Mouse (Mus musculus): Measurements from ENCODE around the gene Tmem150c. TPM values are rescaled to one million over a fixed set of nuclear protein-coding genes. Genes with fewer than 3 reads are reported as not detected.

Tmem150c gene
- polyA plus RNA-seq, 1 experiment from 2014 or later, result 39.8 TPM

DNA sequence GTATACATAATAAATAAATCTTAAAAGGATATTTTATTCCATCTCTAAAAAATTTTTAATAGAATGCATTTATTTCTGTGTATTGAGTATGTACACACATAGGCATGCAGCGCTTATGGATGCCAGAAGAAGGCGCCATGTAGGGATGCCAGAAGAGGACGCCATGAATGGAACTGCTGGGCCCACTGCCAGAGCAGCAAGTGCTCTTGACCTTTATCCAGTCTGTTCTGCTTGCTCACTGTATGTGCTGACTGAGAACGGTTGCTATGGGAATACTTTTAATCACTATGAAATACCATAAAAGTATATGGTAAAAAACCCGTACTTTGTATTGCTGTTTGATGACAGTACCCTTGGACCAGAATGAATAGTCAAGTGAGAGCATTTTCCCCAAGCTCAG is 116.2 kb downstream of the Tmem150c start:
- H3K9ac ChIP-seq, result no peak overlapping the region
- no peak overlapping the region for H3K4me2 ChIP-seq
- 77% methylated on average over 5 of the region's 5 CpGs for WGBS
- no peak for ATAC-seq (replicated peaks)
- no peaks in the 10 kb centered on the region for H3K27me3 ChIP-seq (replicated peaks)
- peaks cover 48% of the 10 kb centered on the region for H3K4me1 ChIP-seq
- H3K9me3 ChIP-seq, result no peaks in the 10 kb centered on the region
- no peak overlapping the region for H3K27ac ChIP-seq
- no peaks in the 10 kb centered on the region for H3K36me3 ChIP-seq (replicated peaks)
- no peak overlapping the region for H3K4me3 ChIP-seq

DNA sequence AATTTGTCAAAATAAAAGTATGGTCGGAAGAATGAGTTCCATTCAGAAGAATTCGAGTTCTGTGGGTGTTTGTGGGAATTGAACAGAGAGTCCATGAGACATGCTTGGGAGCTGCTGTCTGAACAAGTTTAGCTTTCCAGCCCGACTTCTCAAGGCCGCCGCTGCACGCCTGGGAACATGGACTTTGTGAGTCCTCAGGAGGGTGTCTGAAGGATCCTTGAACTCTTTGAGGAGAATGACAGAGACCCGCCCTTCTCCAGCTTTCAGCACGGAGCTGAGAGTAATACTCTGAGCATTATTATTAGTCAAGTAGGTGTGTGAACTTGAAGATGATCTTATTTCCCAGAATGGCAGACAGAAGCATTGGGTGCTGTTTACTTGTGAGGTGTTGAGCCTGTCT is 117.1 kb downstream of the Tmem150c start:
- H3K9me3 ChIP-seq, result no peaks in the 10 kb centered on the region
- no peak overlapping the region for H3K9ac ChIP-seq
- no peak for ATAC-seq (replicated peaks)
- no peak overlapping the region for H3K4me2 ChIP-seq
- no peaks in the 10 kb centered on the region for H3K27me3 ChIP-seq (replicated peaks)
- 90% methylated on average over 8 of the region's 8 CpGs for WGBS
- peaks cover 41% of the 10 kb centered on the region for H3K4me1 ChIP-seq
- H3K36me3 ChIP-seq (replicated peaks), result no peaks in the 10 kb centered on the region
- no peak overlapping the region for H3K4me3 ChIP-seq
- H3K27ac ChIP-seq, result no peak overlapping the region

- H3K4me3 ChIP-seq, result peak overlapping the region; percentile 86
Measured at GRCm38 (mm10) chr5:100041272-100041671, 118.3 kb downstream of the Tmem150c start.

DNA sequence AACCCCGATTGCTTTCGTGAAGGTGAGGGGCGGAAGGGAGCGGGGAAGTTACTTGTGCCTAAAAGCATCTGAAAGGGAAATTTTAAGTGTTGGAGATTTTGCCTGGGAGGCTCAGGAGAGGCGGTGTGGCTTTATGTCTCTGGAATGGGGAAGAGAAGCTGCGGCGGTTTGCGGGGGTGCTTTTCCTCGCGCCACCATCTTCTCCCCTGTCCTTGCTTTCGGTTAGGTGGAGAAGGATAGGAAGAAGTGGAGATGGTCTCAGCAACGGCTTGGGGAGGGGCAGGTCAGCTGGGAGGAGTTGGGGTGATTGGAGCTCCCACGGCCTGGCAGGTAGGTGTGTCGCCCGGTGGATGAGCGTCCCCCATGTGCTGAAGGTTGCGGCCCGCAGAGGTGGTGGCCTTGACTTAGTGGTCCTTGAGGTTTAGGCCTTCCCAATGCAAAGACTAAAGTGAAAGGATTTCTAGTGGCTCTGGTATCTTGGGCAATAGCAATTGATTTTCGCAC is 119.3 kb downstream of the Tmem150c start:
- Histone ChIP-seq H3K9me3 (no peaks in the 10 kb centered on the region), H3K4me2 (peak overlapping the region; percentile 71), H3K9ac (peak overlapping the region; percentile 69), H3K4me1 (peaks cover 49% of the 10 kb centered on the region), H3K27ac (peak overlapping the region; percentile 100), H3K36me3 (replicated peaks) (0 out of 2 replicates have a peak, but pooled peaks cover 2% of the 10 kb centered on the region), H3K27me3 (replicated peaks) (no peaks in the 10 kb centered on the region), H3K4me3 (peak overlapping the region; percentile 86)
- peak; percentile 1 for ATAC-seq (replicated peaks)
- WGBS, result 2% methylated on average over 19 of the region's 19 CpGs

More at GRCm38 (mm10) chr5:100041272-100041671, 118.3 kb downstream of the Tmem150c start:
- 67% methylated on average over 4 of the region's 4 CpGs for WGBS
- Histone ChIP-seq H3K27me3 (replicated peaks) (no peaks in the 10 kb centered on the region), H3K4me2 (peak overlapping the region; percentile 71), H3K4me1 (peaks cover 44% of the 10 kb centered on the region), H3K27ac (no peak overlapping the region), H3K9ac (no peak overlapping the region), H3K9me3 (no peaks in the 10 kb centered on the region), H3K36me3 (replicated peaks) (no peaks in the 10 kb centered on the region)
- no peak for ATAC-seq (replicated peaks)

- WGBS, result under 1% methylated on average over 57 of the region's 57 CpGs
- peaks cover 6% of the 10 kb centered on the region; the same call in 1 of the 2 replicates for H3K36me3 ChIP-seq (replicated peaks)
- peak within 1 kb of the TSS; percentile 91 for H3K4me2 ChIP-seq
- peak within 1 kb of the TSS; percentile 100 for H3K27ac ChIP-seq
- H3K9me3 ChIP-seq, result no peaks in the 10 kb centered on the region
- H3K4me3 ChIP-seq, result peak within 1 kb of the TSS; percentile 86
- ATAC-seq (replicated peaks), result peak; percentile 89
- no peaks in the 10 kb centered on the region for H3K27me3 ChIP-seq (replicated peaks)
- H3K4me1 ChIP-seq, result peaks cover 52% of the 10 kb centered on the region
- peak within 1 kb of the TSS; percentile 99 for H3K9ac ChIP-seq
Measured at GRCm38 (mm10) chr5:100039602-100040142, 119.9 kb downstream of the Tmem150c start, which contains the start of the genes Hnrnpdl and Enoph1. Gene Hnrnpdl (minus strand): TSS chr5:100039664. Gene Enoph1 (plus strand): TSS chr5:100039985.

- no peaks in the 10 kb centered on the region for H3K9me3 ChIP-seq
- H3K9ac ChIP-seq, result peak overlapping the region; percentile 99
- H3K27ac ChIP-seq, result peak overlapping the region; percentile 100
- under 1% methylated on average over 111 of the region's 113 CpGs for WGBS
- peaks cover 12% of the 10 kb centered on the region; the same call in 1 of the 2 replicates for H3K36me3 ChIP-seq (replicated peaks)
- peak; percentile 79 for ATAC-seq (replicated peaks)
- no peaks in the 10 kb centered on the region for H3K27me3 ChIP-seq (replicated peaks)
- H3K4me3 ChIP-seq, result peak overlapping the region; percentile 86
- H3K4me1 ChIP-seq, result peaks cover 51% of the 10 kb centered on the region
- H3K4me2 ChIP-seq, result peak overlapping the region; percentile 91
Measured at GRCm38 (mm10) chr5:100038714-100039601, 120.7 kb downstream of the Tmem150c start.

GRCm38 (mm10) chr5:100037965-100038713 is 121.5 kb downstream of the Tmem150c start:
- H3K27ac ChIP-seq, result peak overlapping the region; percentile 100
- peaks cover 44% of the 10 kb centered on the region for H3K4me1 ChIP-seq
- H3K9me3 ChIP-seq, result no peaks in the 10 kb centered on the region
- 0% methylated on average over 24 of the region's 45 CpGs for WGBS
- peak overlapping the region; percentile 63 for H3K9ac ChIP-seq
- peak; percentile 17 for ATAC-seq (replicated peaks)
- peaks cover 14% of the 10 kb centered on the region; the same call in 1 of the 2 replicates for H3K36me3 ChIP-seq (replicated peaks)
- H3K4me3 ChIP-seq, result peak overlapping the region; percentile 86
- no peaks in the 10 kb centered on the region for H3K27me3 ChIP-seq (replicated peaks)
- H3K4me2 ChIP-seq, result peak overlapping the region; percentile 91

- Histone ChIP-seq H3K9ac (peak overlapping the region; percentile 63), H3K4me2 (peak overlapping the region; percentile 91), H3K9me3 (no peaks in the 10 kb centered on the region), H3K36me3 (replicated peaks) (peaks cover 24% of the 10 kb centered on the region), H3K4me3 (peak overlapping the region; percentile 86), H3K27me3 (replicated peaks) (no peaks in the 10 kb centered on the region), H3K27ac (peak overlapping the region; percentile 34; the same call in 1 of the 2 replicates), H3K4me1 (peaks cover 36% of the 10 kb centered on the region)
- WGBS, result 21% methylated on average over 7 of the region's 7 CpGs
- ATAC-seq (replicated peaks), result no peak
Measured at GRCm38 (mm10) chr5:100036681-100037080, 122.9 kb downstream of the Tmem150c start.

DNA sequence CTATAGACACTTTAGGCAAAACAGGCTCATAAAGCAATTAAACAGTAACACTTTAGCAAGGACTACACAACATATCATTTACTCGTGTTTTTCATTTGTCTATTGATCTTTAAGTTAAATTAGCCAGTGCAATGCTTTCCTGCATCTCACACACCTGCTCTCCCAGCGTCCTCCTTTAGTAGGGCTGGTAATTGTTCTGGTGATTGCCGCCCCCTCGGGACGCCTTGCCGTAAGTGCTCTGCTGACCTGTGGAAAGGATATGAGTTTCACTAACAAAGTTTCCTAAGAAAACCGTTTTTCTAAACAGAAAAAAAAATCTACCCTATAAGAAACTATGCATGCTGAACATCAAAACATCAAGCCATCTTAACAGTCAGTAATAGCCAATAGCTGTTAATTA is 123.7 kb downstream of the Tmem150c start:
- Histone ChIP-seq H3K9ac (no peak overlapping the region), H3K4me1 (peaks cover 28% of the 10 kb centered on the region), H3K4me2 (peak overlapping the region; percentile 91), H3K4me3 (peak overlapping the region; percentile 86), H3K27me3 (replicated peaks) (no peaks in the 10 kb centered on the region), H3K27ac (no peak overlapping the region), H3K36me3 (replicated peaks) (peaks cover 24% of the 10 kb centered on the region), H3K9me3 (no peaks in the 10 kb centered on the region)
- 48% methylated on average over 7 of the region's 7 CpGs for WGBS
- no peak for ATAC-seq (replicated peaks)

GRCm38 (mm10) chr5:100032646-100033045 is 127.0 kb downstream of the Tmem150c start:
- ATAC-seq (replicated peaks), result no peak
- Histone ChIP-seq H3K27me3 (replicated peaks) (no peaks in the 10 kb centered on the region), H3K9ac (no peak overlapping the region), H3K36me3 (replicated peaks) (peaks cover 24% of the 10 kb centered on the region), H3K4me3 (no peak overlapping the region), H3K4me1 (peaks cover 34% of the 10 kb centered on the region), H3K27ac (no peak overlapping the region), H3K9me3 (no peaks in the 10 kb centered on the region), H3K4me2 (no peak overlapping the region)
- WGBS, result 68% methylated on average over 3 of the region's 3 CpGs

DNA sequence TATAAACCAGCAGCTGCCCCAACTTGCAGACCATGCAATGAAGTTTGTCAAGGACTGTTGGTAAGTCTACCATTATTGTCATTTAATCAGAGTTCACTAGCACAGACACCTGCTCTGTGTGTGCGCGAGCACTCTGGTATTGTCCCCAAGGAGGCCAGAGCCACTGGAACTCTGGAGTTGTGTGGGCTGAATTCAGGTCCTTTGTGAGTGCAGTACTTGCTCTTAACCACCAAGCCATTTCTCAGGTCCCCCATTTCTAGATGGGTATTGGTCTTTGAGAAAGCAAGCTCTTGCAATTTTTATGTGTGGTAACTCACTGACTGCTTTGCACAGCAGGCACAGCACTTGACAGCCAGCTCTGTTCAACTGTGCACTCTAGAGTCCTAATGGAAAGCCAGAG is 127.5 kb downstream of the Tmem150c start:
- Histone ChIP-seq H3K4me1 (peaks cover 29% of the 10 kb centered on the region), H3K27ac (no peak overlapping the region), H3K4me2 (no peak overlapping the region), H3K9me3 (no peaks in the 10 kb centered on the region), H3K36me3 (replicated peaks) (peaks cover 24% of the 10 kb centered on the region), H3K4me3 (no peak overlapping the region), H3K27me3 (replicated peaks) (no peaks in the 10 kb centered on the region), H3K9ac (no peak overlapping the region)
- ATAC-seq (replicated peaks), result 0 out of 2 replicates have a peak, but pooled peaks have one; percentile 18
- WGBS, result 87% methylated on average over 2 of the region's 2 CpGs

Data from midbrain, embryonic 15.5 days (tissue).